Mouse (Mus musculus): ENCODE measurements at regions not wholly inside any gene's neighbourhood (a gene's known extent, or its start where the extent isn't known, plus 50 kb on each side); places are given as distances from the start of the nearest gene placed in this dataset.
"Not testable (repeated sequence)": the region's sequence is repeated elsewhere in the genome, so short reads cannot be mapped to it uniquely, and the experiment has no call there.

DNA sequence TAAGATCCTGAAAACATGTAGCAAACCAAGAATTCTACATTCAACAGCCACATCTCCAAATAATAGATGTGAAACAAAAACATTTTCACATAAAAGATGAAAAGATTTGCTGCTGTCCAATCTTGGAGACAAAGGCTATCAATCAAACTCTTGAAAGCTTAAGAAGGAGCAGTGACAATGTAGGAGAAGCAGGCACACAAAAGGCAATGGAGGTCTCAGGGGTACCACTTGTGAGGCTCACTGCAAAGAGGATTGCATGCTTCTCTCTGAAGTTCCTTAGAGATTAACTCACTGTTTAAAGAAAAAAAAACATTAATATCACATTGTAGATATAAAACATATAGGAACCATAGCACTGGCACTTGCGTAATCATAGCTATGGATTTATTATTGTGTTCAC lies 241.2 kb upstream of the Cntn5 start:
- H3K36me3 ChIP-seq (ENCODE audit: control insufficient read depth, insufficient read depth, low read length, poor library complexity, severe bottlenecking): no peaks in the 10 kb centered on the region
- no peak overlapping the region for H3K27ac ChIP-seq (ENCODE audit: insufficient read depth, low read length)
- TF ChIP-seq EP300 (IDR thresholded peaks at IDR 0.05; ENCODE audit: insufficient read depth, low read depth, low read length): no peak
- no peak for TF ChIP-seq POLR2A (IDR thresholded peaks at IDR 0.05; ENCODE audit: insufficient read depth, low read length)
- no peak for TF ChIP-seq CTCF (IDR thresholded peaks at IDR 0.05; ENCODE audit: low read depth, low read length)
- H3K9ac ChIP-seq (ENCODE audit: low read depth, poor library complexity, severe bottlenecking): no peak overlapping the region
- no peaks in the 10 kb centered on the region for H3K27me3 ChIP-seq (ENCODE audit: control insufficient read depth, insufficient read depth, low read length, poor library complexity, severe bottlenecking)
- no peaks in the 10 kb centered on the region for H3K4me1 ChIP-seq (ENCODE audit: control insufficient read depth, insufficient read depth, low read length)
- 0 out of 2 replicates have a peak, but pooled peaks cover 6% of the 10 kb centered on the region for H3K9me3 ChIP-seq (replicated peaks; ENCODE audit: control insufficient read depth, insufficient read depth, low read length, poor library complexity, severe bottlenecking)
- no peak overlapping the region for H3K4me3 ChIP-seq (ENCODE audit: low read depth, low read length)

DNA sequence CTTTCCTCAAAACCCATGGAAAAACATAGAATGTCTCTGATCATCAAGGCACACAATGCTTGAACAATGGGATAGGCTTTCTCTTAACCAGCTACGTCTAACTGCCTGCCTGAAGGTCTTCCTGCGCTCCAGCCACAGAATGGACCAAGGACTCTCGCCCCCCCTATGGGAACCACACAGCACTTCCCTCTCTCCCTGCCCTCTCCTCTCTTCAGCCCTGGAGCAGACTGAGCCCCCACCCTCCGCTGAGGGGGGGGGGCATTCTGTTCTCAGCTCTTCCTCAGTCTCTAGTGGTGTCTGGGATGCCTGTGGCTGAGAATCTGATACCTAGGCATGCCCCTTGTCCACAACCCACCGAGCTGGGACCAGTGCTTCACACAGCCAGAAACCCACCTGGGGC lies 222.3 kb upstream of the Cntn5 start:
- Histone ChIP-seq H3K27me3 (ENCODE audit: control insufficient read depth, insufficient read depth, low read length, poor library complexity, severe bottlenecking) (no peaks in the 10 kb centered on the region), H3K36me3 (ENCODE audit: control insufficient read depth, insufficient read depth, low read length, poor library complexity, severe bottlenecking) (no peaks in the 10 kb centered on the region), H3K4me3 (ENCODE audit: low read depth, low read length) (no peak overlapping the region), H3K9ac (ENCODE audit: low read depth, poor library complexity, severe bottlenecking) (no peak overlapping the region), H3K4me1 (ENCODE audit: control insufficient read depth, insufficient read depth, low read length) (no peaks in the 10 kb centered on the region), H3K27ac (ENCODE audit: insufficient read depth, low read length) (no peak overlapping the region), H3K9me3 (replicated peaks; ENCODE audit: control insufficient read depth, insufficient read depth, low read length, poor library complexity, severe bottlenecking) (no peaks in the 10 kb centered on the region)
- TF ChIP-seq CTCF (IDR thresholded peaks at IDR 0.05; ENCODE audit: low read depth, low read length) (no peak), POLR2A (IDR thresholded peaks at IDR 0.05; ENCODE audit: insufficient read depth, low read length) (no peak), EP300 (IDR thresholded peaks at IDR 0.05; ENCODE audit: insufficient read depth, low read depth, low read length) (no peak)

DNA sequence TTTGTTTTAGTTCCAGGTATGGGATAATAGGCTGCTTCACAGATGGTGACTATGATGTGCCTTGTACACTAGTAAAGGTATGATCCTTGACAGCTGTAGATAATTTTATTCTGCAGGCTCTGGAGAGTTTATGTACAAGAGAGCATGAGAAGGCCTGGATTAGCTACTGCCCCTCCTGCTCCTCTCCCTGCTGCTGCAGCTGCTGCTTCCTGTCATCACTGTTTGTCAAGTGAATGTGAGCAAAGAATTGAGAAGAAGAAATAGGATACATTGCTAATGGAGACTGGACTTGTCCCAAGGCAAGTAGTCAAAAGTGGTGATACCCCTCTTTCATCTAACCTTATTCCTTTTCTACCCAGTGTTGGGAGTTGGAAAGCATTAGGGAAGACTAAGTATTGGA lies 214.6 kb upstream of the Cntn5 start:
- Histone ChIP-seq H3K27ac (ENCODE audit: insufficient read depth, low read length) (no peak overlapping the region), H3K36me3 (ENCODE audit: control insufficient read depth, insufficient read depth, low read length, poor library complexity, severe bottlenecking) (no peaks in the 10 kb centered on the region)
- TF ChIP-seq POLR2A (IDR thresholded peaks at IDR 0.05; ENCODE audit: insufficient read depth, low read length) (no peak), CTCF (IDR thresholded peaks at IDR 0.05; ENCODE audit: low read depth, low read length) (no peak), EP300 (IDR thresholded peaks at IDR 0.05; ENCODE audit: insufficient read depth, low read depth, low read length) (no peak)

DNA sequence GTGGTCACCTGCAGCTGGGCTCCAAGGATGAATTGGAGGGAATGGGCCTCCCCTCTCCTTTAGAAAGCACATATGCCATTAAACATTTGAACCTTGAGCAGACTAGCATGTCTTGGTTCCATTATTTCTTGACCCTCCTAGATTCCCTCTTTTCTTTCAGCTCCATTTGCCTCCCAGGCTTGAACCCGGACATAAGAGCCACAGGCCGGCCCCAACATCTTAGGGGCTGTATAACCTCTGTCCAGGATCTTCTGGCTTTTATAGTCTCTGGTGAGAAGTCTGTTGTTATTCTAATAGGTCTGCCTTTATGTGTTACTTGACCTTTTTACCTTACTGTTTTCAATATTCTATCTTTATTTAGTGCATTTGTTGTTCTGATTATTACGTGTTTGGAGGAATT lies 203.3 kb upstream of the Cntn5 start:
- H3K36me3 ChIP-seq (ENCODE audit: control insufficient read depth, insufficient read depth, low read length, poor library complexity, severe bottlenecking); H3K27me3 ChIP-seq (ENCODE audit: control insufficient read depth, insufficient read depth, low read length, poor library complexity, severe bottlenecking); H3K9ac ChIP-seq (ENCODE audit: low read depth, poor library complexity, severe bottlenecking); H3K4me3 ChIP-seq (ENCODE audit: low read depth, low read length); H3K4me1 ChIP-seq (ENCODE audit: control insufficient read depth, insufficient read depth, low read length): not testable (repeated sequence)
- peaks cover 29% of the 10 kb centered on the region for H3K9me3 ChIP-seq (replicated peaks; ENCODE audit: control insufficient read depth, insufficient read depth, low read length, poor library complexity, severe bottlenecking)
- H3K27ac ChIP-seq (ENCODE audit: insufficient read depth, low read length): peak overlapping the region; percentile 56; the same call in 1 of the 2 replicates

More for the DNA sequence above, 214.6 kb upstream of the Cntn5 start:
- H3K9ac ChIP-seq (ENCODE audit: low read depth, poor library complexity, severe bottlenecking): no peak overlapping the region
- H3K27me3 ChIP-seq (ENCODE audit: control insufficient read depth, insufficient read depth, low read length, poor library complexity, severe bottlenecking): no peaks in the 10 kb centered on the region
- no peaks in the 10 kb centered on the region for H3K9me3 ChIP-seq (replicated peaks; ENCODE audit: control insufficient read depth, insufficient read depth, low read length, poor library complexity, severe bottlenecking)
- H3K4me1 ChIP-seq (ENCODE audit: control insufficient read depth, insufficient read depth, low read length): no peaks in the 10 kb centered on the region
- no peak overlapping the region for H3K4me3 ChIP-seq (ENCODE audit: low read depth, low read length)

DNA sequence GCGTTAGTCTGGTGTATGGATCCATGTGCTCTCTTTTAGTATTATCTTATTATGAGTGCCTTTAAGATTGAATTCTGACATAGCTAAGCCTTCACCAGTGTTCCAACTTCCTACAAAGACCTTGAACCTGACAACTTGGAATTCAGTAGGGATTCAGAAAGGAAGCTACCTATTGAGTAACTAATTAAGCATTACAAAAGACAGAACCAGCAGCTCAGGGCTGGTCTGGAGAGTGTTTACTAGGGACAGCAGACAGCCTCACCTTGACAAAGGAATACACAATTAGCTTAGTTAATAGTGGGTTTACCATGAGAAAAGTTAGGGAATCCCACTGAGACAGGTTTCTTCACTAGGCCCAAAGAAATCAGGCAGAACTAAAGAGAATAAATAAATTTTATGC lies 202.6 kb upstream of the Cntn5 start:
- not testable (repeated sequence) for H3K4me3 ChIP-seq (ENCODE audit: low read depth, low read length); H3K9ac ChIP-seq (ENCODE audit: low read depth, poor library complexity, severe bottlenecking); H3K4me1 ChIP-seq (ENCODE audit: control insufficient read depth, insufficient read depth, low read length); H3K27me3 ChIP-seq (ENCODE audit: control insufficient read depth, insufficient read depth, low read length, poor library complexity, severe bottlenecking); H3K36me3 ChIP-seq (ENCODE audit: control insufficient read depth, insufficient read depth, low read length, poor library complexity, severe bottlenecking)
- H3K27ac ChIP-seq (ENCODE audit: insufficient read depth, low read length): peak overlapping the region; percentile 67; the same call in 1 of the 2 replicates
- peaks cover 29% of the 10 kb centered on the region for H3K9me3 ChIP-seq (replicated peaks; ENCODE audit: control insufficient read depth, insufficient read depth, low read length, poor library complexity, severe bottlenecking)

DNA sequence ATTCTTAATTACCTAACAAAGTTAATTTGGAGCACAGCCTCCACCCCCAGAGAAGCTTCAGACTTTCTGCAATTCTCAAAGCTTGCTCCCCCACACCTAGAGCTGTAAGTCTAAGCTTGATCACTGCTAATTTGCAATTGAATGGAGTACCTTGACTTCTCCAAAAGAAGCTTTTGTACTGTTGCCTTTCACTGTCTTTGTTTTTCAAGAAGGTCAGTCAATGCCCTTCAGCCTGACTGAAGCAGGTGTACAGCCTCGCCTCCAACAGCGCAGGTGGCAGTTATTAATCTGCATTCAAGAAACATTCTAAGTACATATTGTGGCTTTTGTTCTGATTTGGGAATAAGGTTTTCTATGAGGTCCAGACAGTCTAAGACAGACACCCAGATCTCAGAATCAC lies 201.7 kb upstream of the Cntn5 start:
- peak overlapping the region; percentile 33; the same call in 1 of the 2 replicates for H3K27ac ChIP-seq (ENCODE audit: insufficient read depth, low read length)
- TF ChIP-seq EP300 (IDR thresholded peaks at IDR 0.05; ENCODE audit: insufficient read depth, low read depth, low read length) (peak; percentile 82), POLR2A (IDR thresholded peaks at IDR 0.05; ENCODE audit: insufficient read depth, low read length) (no peak)
- H3K9me3 ChIP-seq (replicated peaks; ENCODE audit: control insufficient read depth, insufficient read depth, low read length, poor library complexity, severe bottlenecking): peaks cover 29% of the 10 kb centered on the region
- H3K9ac ChIP-seq (ENCODE audit: low read depth, poor library complexity, severe bottlenecking): no peak overlapping the region
- H3K27me3 ChIP-seq (ENCODE audit: control insufficient read depth, insufficient read depth, low read length, poor library complexity, severe bottlenecking): no peaks in the 10 kb centered on the region
- H3K36me3 ChIP-seq (ENCODE audit: control insufficient read depth, insufficient read depth, low read length, poor library complexity, severe bottlenecking): no peaks in the 10 kb centered on the region
- H3K4me1 ChIP-seq (ENCODE audit: control insufficient read depth, insufficient read depth, low read length): no peaks in the 10 kb centered on the region
- no peak overlapping the region for H3K4me3 ChIP-seq (ENCODE audit: low read depth, low read length)

- H3K36me3 ChIP-seq (ENCODE audit: control insufficient read depth, insufficient read depth, low read length, poor library complexity, severe bottlenecking): no peaks in the 10 kb centered on the region
- TF ChIP-seq CTCF (IDR thresholded peaks at IDR 0.05; ENCODE audit: low read depth, low read length) (no peak), POLR2A (IDR thresholded peaks at IDR 0.05; ENCODE audit: insufficient read depth, low read length) (no peak), EP300 (IDR thresholded peaks at IDR 0.05; ENCODE audit: insufficient read depth, low read depth, low read length) (no peak)
- H3K4me3 ChIP-seq (ENCODE audit: low read depth, low read length): no peak overlapping the region
- peaks cover 29% of the 10 kb centered on the region for H3K9me3 ChIP-seq (replicated peaks; ENCODE audit: control insufficient read depth, insufficient read depth, low read length, poor library complexity, severe bottlenecking)
- no peak overlapping the region for H3K9ac ChIP-seq (ENCODE audit: low read depth, poor library complexity, severe bottlenecking)
- H3K4me1 ChIP-seq (ENCODE audit: control insufficient read depth, insufficient read depth, low read length): no peaks in the 10 kb centered on the region
- H3K27ac ChIP-seq (ENCODE audit: insufficient read depth, low read length): no peak overlapping the region
- H3K27me3 ChIP-seq (ENCODE audit: control insufficient read depth, insufficient read depth, low read length, poor library complexity, severe bottlenecking): no peaks in the 10 kb centered on the region
These were observed 198.9 kb upstream of the Cntn5 start for GRCm38 (mm10) chr9:11103448-11103847.
